9 mouse cellular contexts compared by ENCODE assay signal in the genomic region with DNA sequence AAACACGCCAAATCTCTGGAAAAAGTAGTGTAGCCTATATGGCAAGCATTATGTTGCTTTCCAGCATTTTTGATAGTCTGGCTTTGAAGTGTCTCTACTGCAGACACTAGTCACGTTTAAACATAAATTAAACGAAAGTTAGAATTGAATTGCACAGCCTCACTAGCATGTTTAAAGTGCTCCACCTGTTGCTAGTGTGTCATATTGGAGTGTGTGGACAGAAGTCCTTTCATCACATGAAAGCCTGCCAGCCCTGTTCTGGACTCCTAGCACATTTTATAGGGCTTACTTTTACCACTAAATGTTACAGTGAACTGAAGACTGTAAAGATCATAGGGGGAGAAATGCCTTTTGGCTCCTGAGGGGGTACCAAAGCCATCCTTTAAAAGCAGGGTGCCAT. TPM values are rescaled to one million over a fixed set of nuclear protein-coding genes. Genes with fewer than 3 reads are reported as not detected.
DNase-seq lines count a peak whose midpoint lies in the region; ATAC-seq and TF ChIP-seq lines count a peak whose summit lies in the region.
"Had no signal": no experiment of that assay in that cellular context is flagged by ENCODE, and none has a peak within 500 bp of the region (broad histone marks: within the 10 kb centered on the region; RNA-seq: fewer than 3 reads in every experiment).

No protein-coding gene starts in this region.

- DNase-seq in neural tube, embryonic 11.5 days (ENCODE audit: low spot score): no peak
- no peak for DNase-seq in neural tube, embryonic 10.5 days (ENCODE audit: extremely low spot score, low spot score)
- DNase-seq in liver, embryonic 14.5 days (ENCODE audit: low read depth in 3 of 3, low spot score in 3 of 3): no peak
- no peak for DNase-seq in yolk sac, embryonic 10.5 days (ENCODE audit: low spot score)
- DNase-seq in adrenal gland, postnatal 25 days: no peak
- DNase-seq: thymus, postnatal 36 days had no signal

- TF ChIP-seq CTCF in liver, embryonic 14.5 days (IDR thresholded peaks at IDR 0.05; ENCODE audit: low read depth): no peak

- H3K4me2 ChIP-seq in neural tube, embryonic 11.5 days (ENCODE audit: low read depth): peak overlapping the region; percentile 60
- peak overlapping the region; percentile 74 for H3K4me2 ChIP-seq in liver, embryonic 14.5 days (ENCODE audit: low read depth)

- H3K36me3 ChIP-seq in erythroblast, embryonic 14.5 days (ENCODE audit: control insufficient read depth): peaks cover 12% of the 10 kb centered on the region
- H3K36me3 ChIP-seq in neural tube, embryonic 11.5 days (ENCODE audit: control insufficient read depth, insufficient read depth, low read length): no peaks in the 10 kb centered on the region
- H3K36me3 ChIP-seq in liver, embryonic 14.5 days (replicated peaks; ENCODE audit: control insufficient read depth, insufficient read depth, low read depth): no peaks in the 10 kb centered on the region

- peak overlapping the region; percentile 91 for H3K4me3 ChIP-seq in erythroblast, embryonic 14.5 days (replicated peaks)
- H3K4me3 ChIP-seq in neural tube, embryonic 11.5 days (ENCODE audit: low read depth, low read length): no peak overlapping the region
- peak overlapping the region; percentile 64 to 100; a peak in 3 of 4 replicates for H3K4me3 ChIP-seq in liver, embryonic 14.5 days (ENCODE audit: insufficient read depth in 1 of 2, low read depth in 2 of 2, low read length in 2 of 2)

- no peaks in the 10 kb centered on the region for H3K27me3 ChIP-seq in erythroblast, embryonic 14.5 days (ENCODE audit: control insufficient read depth)
- H3K27me3 ChIP-seq in neural tube, embryonic 11.5 days (ENCODE audit: control insufficient read depth, insufficient read depth, low read length): no peaks in the 10 kb centered on the region
- no peaks in the 10 kb centered on the region for H3K27me3 ChIP-seq in liver, embryonic 14.5 days (ENCODE audit: control insufficient read depth, insufficient read depth, low read length)

- no peak for TF ChIP-seq EP300 in liver, embryonic 14.5 days (IDR thresholded peaks at IDR 0.05; ENCODE audit: low read depth)

- no peak for ATAC-seq in erythroblast, adult 5-6 weeks (replicated peaks; ENCODE audit: low FRiP score, poor library complexity, severe bottlenecking)
- no peak for ATAC-seq in neural tube, embryonic 11.5 days (ENCODE audit: insufficient read depth, low FRiP score, low TSS enrichment)
- ATAC-seq in liver, embryonic 14.5 days (ENCODE audit: insufficient read depth): no peak
- ATAC-seq in granulocyte monocyte progenitor cell, adult 5-6 weeks (replicated peaks; ENCODE audit: poor library complexity, severe bottlenecking): no peak

- H3K9ac ChIP-seq in neural tube, embryonic 11.5 days (ENCODE audit: low read length): no peak overlapping the region; the same call in 1 of the 2 replicates
- peak overlapping the region; percentile 63 for H3K9ac ChIP-seq in liver, embryonic 14.5 days (replicated peaks)

- no peak overlapping the region for H3K27ac ChIP-seq in neural tube, embryonic 11.5 days (ENCODE audit: low read depth, low read length)
- no peak overlapping the region for H3K27ac ChIP-seq in liver, embryonic 14.5 days

- 66% methylated on average over 3 of the region's 3 CpGs for WGBS in neural tube, embryonic 11.5 days
- 44% methylated on average over 3 of the region's 3 CpGs for WGBS in liver, embryonic 14.5 days (ENCODE audit: insufficient replicate concordance)

- H3K9me3 ChIP-seq in erythroblast, embryonic 14.5 days (ENCODE audit: control insufficient read depth, low read length): no peaks in the 10 kb centered on the region
- no peaks in the 10 kb centered on the region for H3K9me3 ChIP-seq in neural tube, embryonic 11.5 days (ENCODE audit: control insufficient read depth, low read length)
- H3K9me3 ChIP-seq in liver, embryonic 14.5 days (ENCODE audit: control insufficient read depth, low read length): no peaks in the 10 kb centered on the region

- peaks cover 47% of the 10 kb centered on the region for H3K4me1 ChIP-seq in erythroblast, embryonic 14.5 days (ENCODE audit: control insufficient read depth)
- peaks cover 18% of the 10 kb centered on the region for H3K4me1 ChIP-seq in neural tube, embryonic 11.5 days (ENCODE audit: control insufficient read depth, insufficient read depth, low read length)
- H3K4me1 ChIP-seq in liver, embryonic 14.5 days (replicated peaks; ENCODE audit: control insufficient read depth in 2 of 2, insufficient read depth in 2 of 2, low read length in 1 of 2): peaks cover 14 to 20% of the 10 kb centered on the region in 2 experiments

RNA-seq across cellular contexts. Expression of a gene that starts 1.9 kb away (rescaled TPM):
- polyA plus RNA-seq in erythroblast, embryonic 14.5 days (2012): 1.5 and 1.6 TPM in 2 replicates
- 10.2 and 10.9 TPM in 2 replicates for total RNA-seq in erythroblast, adult 5-6 weeks (2015; ENCODE audit: low replicate concordance)
- total RNA-seq in erythroblast, adult 5-6 weeks (2017; ENCODE audit: low replicate concordance): 9.3 and 11.7 TPM in 2 replicates
- polyA plus RNA-seq in neural tube, embryonic 11.5 days (2014; fragmentation: Nextera tagmentation; extraction: Ambion mirVana): 24.2 and 27.1 TPM in 2 replicates
- 5.2 and 7.7 TPM in 2 replicates for polyA plus RNA-seq in liver, embryonic 14.5 days (2012; rRNA removed)
- polyA plus RNA-seq in liver, embryonic 14.5 days (2014; fragmentation: Nextera tagmentation; extraction: Ambion mirVana): 23.0 and 27.9 TPM in 2 replicates
- total RNA-seq in adrenal gland, postnatal 25 days (2021): 23.9 and 28.6 TPM in 2 replicates
- 22.6 and 29.8 TPM in 2 replicates for total RNA-seq in granulocyte monocyte progenitor cell, adult 5-6 weeks (2014; fragmentation: Nextera tagmentation)
- 24.1 and 58.0 TPM in 2 replicates for total RNA-seq in granulocyte monocyte progenitor cell, adult 5-6 weeks (2017)

RNA-seq across cellular contexts. Expression of a gene that starts 40.5 kb away (rescaled TPM):
- 4.1 and 5.3 TPM in 2 replicates for polyA plus RNA-seq in erythroblast, embryonic 14.5 days (2012)
- 30.1 and 40.0 TPM in 2 replicates for total RNA-seq in erythroblast, adult 5-6 weeks (2015; ENCODE audit: low replicate concordance)
- 17.3 and 21.9 TPM in 2 replicates for total RNA-seq in erythroblast, adult 5-6 weeks (2017; ENCODE audit: low replicate concordance)
- 77.6 and 81.0 TPM in 2 replicates for polyA plus RNA-seq in neural tube, embryonic 11.5 days (2014; fragmentation: Nextera tagmentation; extraction: Ambion mirVana)
- polyA plus RNA-seq in liver, embryonic 14.5 days (2012; rRNA removed): 25.1 and 28.3 TPM in 2 replicates
- polyA plus RNA-seq in liver, embryonic 14.5 days (2014; fragmentation: Nextera tagmentation; extraction: Ambion mirVana): 36.6 and 41.8 TPM in 2 replicates
- 11.8 and 13.2 TPM in 2 replicates for total RNA-seq in adrenal gland, postnatal 25 days (2021)
- total RNA-seq in granulocyte monocyte progenitor cell, adult 5-6 weeks (2014; fragmentation: Nextera tagmentation): 15.9 and 28.7 TPM in 2 replicates
- 18.8 and 20.1 TPM in 2 replicates for total RNA-seq in granulocyte monocyte progenitor cell, adult 5-6 weeks (2017)

RNA-seq across cellular contexts. Expression of a gene that starts 40.7 kb away (rescaled TPM):
- not detected in 2 replicates for polyA plus RNA-seq in erythroblast, embryonic 14.5 days (2012)
- 0.63 and 1.7 TPM in 2 replicates for total RNA-seq in erythroblast, adult 5-6 weeks (2015; ENCODE audit: low replicate concordance)
- 1.1 and 1.8 TPM in 2 replicates for total RNA-seq in erythroblast, adult 5-6 weeks (2017; ENCODE audit: low replicate concordance)
- 7.4 and 8.1 TPM in 2 replicates for polyA plus RNA-seq in neural tube, embryonic 11.5 days (2014; fragmentation: Nextera tagmentation; extraction: Ambion mirVana)
- 3.3 and 3.5 TPM in 2 replicates for polyA plus RNA-seq in liver, embryonic 14.5 days (2012; rRNA removed)
- 2.6 and 3.5 TPM in 2 replicates for polyA plus RNA-seq in liver, embryonic 14.5 days (2014; fragmentation: Nextera tagmentation; extraction: Ambion mirVana)
- total RNA-seq in adrenal gland, postnatal 25 days (2021): 11.8 and 12.5 TPM in 2 replicates
- 6.6 and 14.9 TPM in 2 replicates for total RNA-seq in granulocyte monocyte progenitor cell, adult 5-6 weeks (2014; fragmentation: Nextera tagmentation)
- total RNA-seq in granulocyte monocyte progenitor cell, adult 5-6 weeks (2017): 2.0 and 15.9 TPM in 2 replicates

RNA-seq across cellular contexts. Expression of a gene that starts 40.9 kb away (rescaled TPM):
- 12.0 and 12.5 TPM in 2 replicates for polyA plus RNA-seq in erythroblast, embryonic 14.5 days (2012)
- 49.9 and 65.9 TPM in 2 replicates for total RNA-seq in erythroblast, adult 5-6 weeks (2015; ENCODE audit: low replicate concordance)
- total RNA-seq in erythroblast, adult 5-6 weeks (2017; ENCODE audit: low replicate concordance): 59.0 and 70.4 TPM in 2 replicates
- 50.0 and 51.7 TPM in 2 replicates for polyA plus RNA-seq in neural tube, embryonic 11.5 days (2014; fragmentation: Nextera tagmentation; extraction: Ambion mirVana)
- 18.5 and 29.8 TPM in 2 replicates for polyA plus RNA-seq in liver, embryonic 14.5 days (2012; rRNA removed)
- 56.9 and 58.6 TPM in 2 replicates for polyA plus RNA-seq in liver, embryonic 14.5 days (2014; fragmentation: Nextera tagmentation; extraction: Ambion mirVana)
- 114 and 125 TPM in 2 replicates for total RNA-seq in adrenal gland, postnatal 25 days (2021)
- 139 and 152 TPM in 2 replicates for total RNA-seq in granulocyte monocyte progenitor cell, adult 5-6 weeks (2014; fragmentation: Nextera tagmentation)
- 208 and 230 TPM in 2 replicates for total RNA-seq in granulocyte monocyte progenitor cell, adult 5-6 weeks (2017)
